Mouse (Mus musculus) hindbrain, embryonic 14.5 days (tissue): ENCODE data around the gene Sept6. TPM values are rescaled to one million over a fixed set of nuclear protein-coding genes. Genes with fewer than 3 reads are reported as not detected.

Source experiments
- ATAC-seq: fragments of 200-750 bp; cut with Nextera tagmentation; 2 replicates; pipeline ENCODE4 v1.8.0; 2017; ENCODE audit warnings: moderate number of reproducible peaks, mild to moderate bottlenecking, moderate TSS enrichment, moderate library complexity; ENCODE audit not compliant: low FRiP score
- DNase-seq: peaks from one replicate; pipeline ENCODE4 v3.0.0-alpha.2; 2015; ENCODE audit warnings: low spot score
- H3K27ac ChIP-seq: fragments of 300-500 bp; sonication (generic); 2 replicates; pipeline ENCODE4 v1.5.1; 2014; ENCODE audit warnings: mild to moderate bottlenecking, moderate library complexity
- H3K27me3 ChIP-seq: fragments of 300-500 bp; sonication (generic); 2 replicates; pipeline ENCODE4 v1.6.1; 2014; ENCODE audit warnings: mild to moderate bottlenecking, low read length, mixed read lengths; ENCODE audit not compliant: control insufficient read depth, insufficient read depth
- H3K36me3 ChIP-seq: fragments of 300-500 bp; sonication (generic); replicated peaks from 2 replicates; pipeline ENCODE4 v1.6.1; 2014; ENCODE audit not compliant: control insufficient read depth, insufficient read depth
- H3K4me1 ChIP-seq: fragments of 300-500 bp; sonication (generic); replicated peaks from 2 replicates; pipeline ENCODE4 v1.6.1; 2014; ENCODE audit warnings: antibody characterized with exemption, low read length, mixed read lengths; ENCODE audit not compliant: control insufficient read depth, insufficient read depth
- H3K4me2 ChIP-seq: fragments of 300-500 bp; sonication (generic); replicated peaks from 2 replicates; pipeline ENCODE4 v1.6.1; 2014; ENCODE audit warnings: mild to moderate bottlenecking, moderate library complexity
- H3K4me3 ChIP-seq: fragments of 300-500 bp; sonication (generic); replicated peaks from 2 replicates; pipeline ENCODE4 v1.5.1; 2014; ENCODE audit warnings: mild to moderate bottlenecking, low read length
- H3K9ac ChIP-seq: fragments of 300-500 bp; sonication (generic); 2 replicates; pipeline ENCODE4 v1.6.1; 2014
- H3K9me3 ChIP-seq: fragments of 300-500 bp; sonication (generic); 2 replicates; pipeline ENCODE4 v1.6.1; 2016; ENCODE audit warnings: low read length; ENCODE audit not compliant: control insufficient read depth
- WGBS: fragments of 180-500 bp; shearing (Covaris S2); extraction: QIAGEN DNeasy Blood & Tissue Kit; methylation state at CpG from one replicate; pipeline ENCODE4 v1.1.7; 2014; 5-methylcytosine and 5-hydroxymethylcytosine counted together
- polyA plus RNA-seq: library from polyadenylated mRNA; unstranded; fragments of >200 nt; fragmentation: Nextera tagmentation; extraction: Ambion mirVana; gene quantifications from 2 replicates; pipeline ENCODE4 v1.2.1, GENCODE M21; 2014

Sept6 gene
- polyA plus RNA-seq = 70.7 and 76.1 TPM in 2 replicates

- H3K9me3 ChIP-seq = no peaks in the 10 kb centered on the region
- ATAC-seq (no peak), DNase-seq (no peak)
- 85% methylated on average over 2 of the region's 2 CpGs for WGBS
- no peaks in the 10 kb centered on the region for H3K27me3 ChIP-seq
- no peak within 1 kb of the TSS for H3K4me3 ChIP-seq
- no peak within 1 kb of the TSS for H3K27ac ChIP-seq
- peaks cover 5% of the 10 kb centered on the region; the same call in 1 of the 2 replicates for H3K4me1 ChIP-seq
- no peak within 1 kb of the TSS for H3K9ac ChIP-seq
- H3K4me2 ChIP-seq = no peak within 1 kb of the TSS
- no peaks in the 10 kb centered on the region for H3K36me3 ChIP-seq
Observed at GRCm38 (mm10) chrX:36991694-36992093, at the start of gene Sept6. Sept6 (minus strand) TSS chrX:36991794.

- DNase-seq = no peak
- H3K4me3 ChIP-seq = no peak overlapping the region
- no peak overlapping the region for H3K4me2 ChIP-seq
- H3K36me3 ChIP-seq = no peaks in the 10 kb centered on the region
- no peak overlapping the region for H3K27ac ChIP-seq
- H3K9ac ChIP-seq = no peak overlapping the region
- no peaks in the 10 kb centered on the region for H3K27me3 ChIP-seq
- ATAC-seq = peak; percentile 27; the same call in 1 of the 2 replicates
- no peaks in the 10 kb centered on the region for H3K4me1 ChIP-seq
- H3K9me3 ChIP-seq = no peaks in the 10 kb centered on the region
- 59% methylated on average over 3 of the region's 3 CpGs for WGBS
Observed at GRCm38 (mm10) chrX:37028378-37028777, 36.8 kb upstream of the Sept6 start.

- WGBS = 85% methylated on average over 10 of the region's 10 CpGs
Observed at GRCm38 (mm10) chrX:37023652-37024309, 32.2 kb upstream of the Sept6 start.

GRCm38 (mm10) chrX:37022690-37023089 is 31.1 kb upstream of the Sept6 start:
- ATAC-seq = no peak
- Histone ChIP-seq H3K27ac (no peak overlapping the region), H3K4me3 (no peak overlapping the region), H3K9me3 (no peaks in the 10 kb centered on the region), H3K36me3 (no peaks in the 10 kb centered on the region), H3K27me3 (no peaks in the 10 kb centered on the region), H3K9ac (no peak overlapping the region), H3K4me1 (no peaks in the 10 kb centered on the region), H3K4me2 (no peak overlapping the region)
- 16% methylated on average over 3 of the region's 3 CpGs for WGBS
- DNase-seq = peak; percentile 77

More at GRCm38 (mm10) chrX:37023652-37024309, 32.2 kb upstream of the Sept6 start:
- Histone ChIP-seq H3K4me1 (no peaks in the 10 kb centered on the region), H3K9ac (no peak overlapping the region), H3K4me2 (no peak overlapping the region), H3K4me3 (no peak overlapping the region), H3K27ac (no peak overlapping the region), H3K9me3 (no peaks in the 10 kb centered on the region), H3K36me3 (no peaks in the 10 kb centered on the region), H3K27me3 (no peaks in the 10 kb centered on the region)
- DNase-seq (no peak), ATAC-seq (no peak)

- Histone ChIP-seq H3K9ac (no peak overlapping the region), H3K4me1 (no peaks in the 10 kb centered on the region), H3K4me2 (no peak overlapping the region), H3K9me3 (no peaks in the 10 kb centered on the region), H3K36me3 (no peaks in the 10 kb centered on the region), H3K27me3 (no peaks in the 10 kb centered on the region), H3K4me3 (no peak overlapping the region), H3K27ac (no peak overlapping the region)
- 55% methylated on average over 3 of the region's 3 CpGs for WGBS
- DNase-seq (no peak), ATAC-seq (no peak)
Observed at GRCm38 (mm10) chrX:37019045-37019444, 27.5 kb upstream of the Sept6 start.

- H3K4me1 ChIP-seq = no peaks in the 10 kb centered on the region
Observed at GRCm38 (mm10) chrX:37018150-37018654, 26.6 kb upstream of the Sept6 start.

GRCm38 (mm10) chrX:37013870-37014269 is 22.3 kb upstream of the Sept6 start:
- Histone ChIP-seq H3K4me3 (no peak overlapping the region), H3K27me3 (no peaks in the 10 kb centered on the region), H3K27ac (no peak overlapping the region), H3K36me3 (no peaks in the 10 kb centered on the region), H3K4me1 (no peaks in the 10 kb centered on the region), H3K9me3 (no peaks in the 10 kb centered on the region), H3K4me2 (no peak overlapping the region), H3K9ac (no peak overlapping the region)
- WGBS = 77% methylated on average over 5 of the region's 5 CpGs
- DNase-seq (no peak), ATAC-seq (no peak)

More at GRCm38 (mm10) chrX:37018150-37018654, 26.6 kb upstream of the Sept6 start:
- no peak for DNase-seq
- no peaks in the 10 kb centered on the region for H3K27me3 ChIP-seq
- no peak overlapping the region for H3K4me2 ChIP-seq
- no peak overlapping the region for H3K9ac ChIP-seq
- H3K36me3 ChIP-seq = no peaks in the 10 kb centered on the region
- no peak overlapping the region for H3K4me3 ChIP-seq
- no peaks in the 10 kb centered on the region for H3K9me3 ChIP-seq
- H3K27ac ChIP-seq = no peak overlapping the region
- ATAC-seq = no peak
- 90% methylated on average over 9 of the region's 9 CpGs for WGBS

GRCm38 (mm10) chrX:36991039-36991438 is 555 bp downstream of the Sept6 start:
- no peak for ATAC-seq
- no peaks in the 10 kb centered on the region for H3K27me3 ChIP-seq
- H3K27ac ChIP-seq = no peak overlapping the region
- H3K4me2 ChIP-seq = no peak overlapping the region
- H3K36me3 ChIP-seq = no peaks in the 10 kb centered on the region
- WGBS = 77% methylated on average over 4 of the region's 4 CpGs
- H3K9ac ChIP-seq = no peak overlapping the region
- peaks cover 5% of the 10 kb centered on the region; the same call in 1 of the 2 replicates for H3K4me1 ChIP-seq
- no peak for DNase-seq
- no peaks in the 10 kb centered on the region for H3K9me3 ChIP-seq
- H3K4me3 ChIP-seq = no peak overlapping the region

- H3K9me3 ChIP-seq = no peaks in the 10 kb centered on the region
- H3K36me3 ChIP-seq = no peaks in the 10 kb centered on the region
- H3K27me3 ChIP-seq = no peaks in the 10 kb centered on the region
- WGBS = 18% methylated on average over 11 of the region's 11 CpGs
- peak overlapping the region; percentile 57 for H3K4me2 ChIP-seq
- ATAC-seq = peak; percentile 44
- H3K4me1 ChIP-seq = peaks cover 5% of the 10 kb centered on the region; the same call in 1 of the 2 replicates
- peak overlapping the region; percentile 75 for H3K9ac ChIP-seq
- no peak for DNase-seq
- peak overlapping the region; percentile 82 for H3K27ac ChIP-seq
- peak overlapping the region; percentile 65 for H3K4me3 ChIP-seq
Observed at GRCm38 (mm10) chrX:36989752-36990404, 1.7 kb downstream of the Sept6 start.
